Mouse (Mus musculus) large intestine, adult 2 months (tissue): ENCODE measurements around the gene H2-M5. TPM values are rescaled to one million over a fixed set of nuclear protein-coding genes. Genes with fewer than 3 reads are reported as not detected.

ENCODE experiments used
- DNase-seq: peaks from one replicate; pipeline ENCODE4 v3.0.0-alpha.2; 2012; ENCODE audit warnings: low read depth, low spot score
- WGBS: fragments of 180-500 bp; shearing (Covaris S2); methylation state at CpG from one replicate; pipeline ENCODE4 v1.1.7; 2018; 5-methylcytosine and 5-hydroxymethylcytosine counted together
- polyA plus RNA-seq: library from polyadenylated mRNA; depleted of rRNA; stranded (reverse); fragments of >200 nt; gene quantifications from 2 replicates; pipeline ENCODE4 v1.2.3, GENCODE M21; 2012; rRNA removed

Gene H2-M5
- polyA plus RNA-seq, 1 experiment = not detected

DNA sequence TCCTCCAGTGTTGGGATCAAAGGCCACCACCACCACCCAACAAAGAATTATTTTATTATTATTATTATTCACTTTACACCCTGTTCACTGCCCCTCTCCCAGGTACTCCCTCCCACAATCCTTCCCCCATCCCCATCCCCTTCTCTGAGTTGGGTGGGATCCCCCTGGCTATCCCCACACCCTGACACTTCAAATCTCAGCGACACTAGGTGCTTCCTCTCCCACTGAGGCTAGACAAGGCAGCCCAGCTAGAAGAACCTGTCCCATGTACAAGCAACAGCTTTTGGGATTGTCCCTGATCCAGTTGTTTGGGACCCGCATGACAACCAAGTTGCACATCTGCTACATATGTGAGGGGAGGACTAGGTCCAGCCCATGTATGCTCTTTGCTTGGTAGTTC lies 36.7 kb downstream of the H2-M5 start:
- 91% methylated on average over 2 of the region's 2 CpGs for WGBS
- DNase-seq = no peak

GRCm38 (mm10) chr17:36950981-36951947 lies 38.1 kb downstream of the H2-M5 start, which contains the start of gene Ppp1r11:
Gene Ppp1r11, minus strand, starts transcription at chr17:36951741.
- DNase-seq = peak; percentile 99
- WGBS = 1% methylated on average over 36 of the region's 36 CpGs

DNA sequence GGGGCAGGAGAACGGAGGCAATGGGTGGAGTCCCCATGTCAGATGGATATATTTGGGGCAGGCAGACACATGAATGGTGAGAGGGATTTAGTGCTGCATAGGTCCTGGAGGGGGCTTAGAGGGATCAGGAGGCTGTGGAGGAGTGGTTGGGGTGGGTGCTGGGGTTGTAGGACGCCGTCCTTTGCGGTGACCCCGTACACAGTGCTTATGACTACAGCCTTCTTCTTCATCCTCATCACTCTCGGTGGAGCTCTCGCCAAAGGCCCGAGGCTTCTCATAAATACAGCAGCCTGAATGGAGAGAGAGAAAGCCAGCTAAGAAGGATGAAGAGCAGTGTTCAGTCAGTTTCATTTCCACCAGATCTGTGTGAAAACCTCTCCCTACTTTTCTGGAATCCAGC lies 40.1 kb downstream of the H2-M5 start:
- DNase-seq = no peak
- 97% methylated on average over 8 of the region's 8 CpGs for WGBS

GRCm38 (mm10) chr17:36948286-36948685 lies 41.1 kb downstream of the H2-M5 start:
- DNase-seq = no peak
- 97% methylated on average over 1 of the region's 1 CpGs for WGBS

GRCm38 (mm10) chr17:36947051-36947819 lies 42.1 kb downstream of the H2-M5 start:
- DNase-seq = no peak
- 4% methylated on average over 62 of the region's 62 CpGs for WGBS

DNA sequence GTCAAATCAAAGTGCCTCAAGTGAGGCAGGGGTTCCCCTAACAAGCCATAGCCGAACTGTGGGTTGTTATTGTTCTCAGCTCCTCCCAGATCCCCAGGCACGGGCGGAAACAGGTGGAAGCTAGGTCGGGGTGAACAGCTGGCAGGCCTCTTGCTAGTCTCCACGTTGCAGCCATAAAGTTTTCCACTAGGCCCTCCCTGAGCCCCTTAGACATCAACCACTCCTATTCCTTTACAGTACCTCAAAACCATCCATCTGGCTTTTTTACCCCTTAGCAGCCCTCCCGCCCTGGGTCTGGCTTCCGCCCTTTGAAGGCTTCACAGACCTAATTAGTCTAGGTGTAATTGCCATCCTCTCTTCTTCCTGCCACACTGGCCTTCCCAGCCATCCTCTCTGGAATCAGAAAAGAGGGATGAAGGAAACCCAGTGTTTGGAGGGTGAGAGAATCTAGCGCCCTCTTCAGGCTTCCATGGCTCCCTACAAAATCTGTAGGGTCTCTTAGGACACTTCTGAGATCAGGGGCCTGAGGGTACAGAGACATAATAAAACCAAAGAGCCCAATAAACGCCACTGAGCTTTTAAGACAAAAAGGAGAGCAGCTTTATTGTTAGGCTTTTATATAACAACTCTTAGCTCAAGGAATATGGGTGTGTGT lies 45.1 kb downstream of the H2-M5 start:
- 27% methylated on average over 9 of the region's 9 CpGs for WGBS
- DNase-seq = no peak

- DNase-seq = no peak
Measured at GRCm38 (mm10) chr17:36943691-36944090, 45.6 kb downstream of the H2-M5 start.

DNA sequence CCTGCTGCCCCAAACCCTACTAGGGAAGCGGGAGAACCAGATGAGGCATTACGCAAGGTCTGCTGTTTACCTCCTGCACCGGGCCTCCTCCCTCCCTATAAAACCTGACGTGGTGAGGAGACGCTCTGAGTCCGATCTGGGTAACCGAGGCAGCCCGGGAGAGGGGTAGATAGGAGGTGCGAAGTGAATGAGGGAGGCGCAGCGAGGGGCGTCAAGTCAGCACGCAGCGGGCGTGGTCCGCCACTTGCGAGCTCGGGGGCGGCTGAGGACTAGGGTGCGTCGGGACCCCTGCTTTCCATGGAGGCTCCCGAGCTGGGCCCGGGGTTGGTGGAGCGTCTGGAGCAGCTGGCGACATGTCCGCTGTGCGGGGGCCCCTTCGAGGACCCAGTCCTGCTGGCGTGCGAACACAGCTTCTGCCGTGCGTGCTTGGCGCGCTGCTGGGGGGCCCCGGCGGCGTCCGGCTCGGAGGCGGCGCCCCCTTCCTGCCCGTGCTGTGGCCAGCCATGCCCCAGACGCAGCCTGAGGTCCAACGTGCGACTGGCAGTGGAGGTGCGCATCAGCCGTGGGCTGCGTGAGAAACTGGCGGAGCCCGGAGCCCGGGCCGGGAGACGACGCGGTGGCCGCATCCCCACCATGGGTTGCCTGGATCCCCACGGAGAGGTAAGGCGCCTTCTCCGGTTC lies 46.4 kb downstream of the H2-M5 start, which contains the start of gene Rnf39:
Gene Rnf39 (plus strand): TSS at position 128 of the 681 bp plus-strand sequence.
- 2% methylated on average over 59 of the region's 59 CpGs for WGBS
- DNase-seq = peak; percentile 77

More at GRCm38 (mm10) chr17:36943691-36944090, 45.6 kb downstream of the H2-M5 start:
- 41% methylated on average over 5 of the region's 5 CpGs for WGBS

- 17% methylated on average over 10 of the region's 10 CpGs for WGBS
- DNase-seq = no peak
Measured at GRCm38 (mm10) chr17:36942391-36942790, 46.9 kb downstream of the H2-M5 start.

DNA sequence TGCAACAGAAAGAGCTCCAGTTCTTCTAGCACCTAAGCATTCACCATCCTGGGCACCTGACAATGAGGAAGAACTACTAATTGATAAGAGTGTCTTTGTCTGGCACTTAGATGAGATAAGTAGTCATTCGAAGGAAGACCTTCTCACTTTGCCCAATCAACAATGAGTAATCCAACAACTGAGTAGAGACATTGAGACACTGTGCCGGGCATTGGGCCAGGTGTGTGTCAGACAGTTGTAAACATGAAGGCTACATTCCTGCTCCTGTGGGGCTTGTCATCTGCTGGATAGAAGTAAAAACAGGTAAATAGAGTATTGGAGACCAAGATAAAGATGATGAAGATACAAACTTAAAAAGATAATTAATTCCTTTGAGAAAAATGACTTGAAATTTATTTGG lies 51.3 kb downstream of the H2-M5 start:
- WGBS = 42% methylated on average over 2 of the region's 2 CpGs
- DNase-seq = no peak

Other genes starting within 250 kb of the H2-M5 start
- not detected in 2 replicates for gene H2-M10.5, start 216.6 kb downstream of the H2-M5 start, polyA plus RNA-seq
- gene H2-M10.6, start 177.4 kb downstream of the H2-M5 start, polyA plus RNA-seq = not detected in 2 replicates
- gene Trim26, start 152.4 kb downstream of the H2-M5 start, polyA plus RNA-seq = 36.3 and 48.6 TPM in 2 replicates
- gene Trim15, start 122.3 kb downstream of the H2-M5 start, polyA plus RNA-seq = 49.0 and 59.4 TPM in 2 replicates
- 0.12 and 0.24 TPM in 2 replicates for gene Trim10, start 120.0 kb downstream of the H2-M5 start, polyA plus RNA-seq
- 65.2 and 73.9 TPM in 2 replicates for gene Trim40, start 99.4 kb downstream of the H2-M5 start, polyA plus RNA-seq
- 45.9 and 70.6 TPM in 2 replicates for gene Trim31, start 91.4 kb downstream of the H2-M5 start, polyA plus RNA-seq
- gene Rnf39, start 46.6 kb downstream of the H2-M5 start, polyA plus RNA-seq = 4.7 and 4.8 TPM in 2 replicates
- gene Ppp1r11, start 37.8 kb downstream of the H2-M5 start, polyA plus RNA-seq = 46.0 and 54.1 TPM in 2 replicates
- 36.9 and 49.6 TPM in 2 replicates for gene Znrd1, start 31.0 kb downstream of the H2-M5 start, polyA plus RNA-seq
- gene Znrd1as, start 30.9 kb downstream of the H2-M5 start, polyA plus RNA-seq = 1.2 and 2.2 TPM in 2 replicates
- gene 2410137M14Rik, start 8.3 kb downstream of the H2-M5 start, polyA plus RNA-seq = not detected in 2 replicates
- gene Zfp57, start 11.6 kb upstream of the H2-M5 start, polyA plus RNA-seq = 1.4 and 2.6 TPM in 2 replicates
- not detected in 2 replicates for gene Mog, start 33.9 kb upstream of the H2-M5 start, polyA plus RNA-seq
- gene Gabbr1, start 56.4 kb upstream of the H2-M5 start, polyA plus RNA-seq = 8.1 and 11.3 TPM in 2 replicates
- not detected in 2 replicates for gene Olfr90, start 99.0 kb upstream of the H2-M5 start, polyA plus RNA-seq
- not detected in 2 replicates for gene Olfr91, start 108.7 kb upstream of the H2-M5 start, polyA plus RNA-seq
- gene Olfr92, start 130.6 kb upstream of the H2-M5 start, polyA plus RNA-seq = not detected in 2 replicates
- not detected in 2 replicates for gene Olfr93, start 172.0 kb upstream of the H2-M5 start, polyA plus RNA-seq
- gene Ubd, start 204.4 kb upstream of the H2-M5 start, polyA plus RNA-seq = 12.6 and 18.4 TPM in 2 replicates
- gene Olfr94, start 211.5 kb upstream of the H2-M5 start, polyA plus RNA-seq = not detected in 2 replicates
- gene Olfr95, start 223.6 kb upstream of the H2-M5 start, polyA plus RNA-seq = not detected in 2 replicates
- gene Olfr96, start 230.6 kb upstream of the H2-M5 start, polyA plus RNA-seq = not detected in 2 replicates
- not detected in 2 replicates for gene Olfr97, start 247.8 kb upstream of the H2-M5 start, polyA plus RNA-seq